Mouse (Mus musculus) kidney, postnatal 36 days (tissue): Measurements from ENCODE around the gene Plekha7.

ENCODE experiments used
- DNase-seq, 2 experiments: peaks; one replicate each; pipeline ENCODE4 v3.0.0; 2021 to 2022; ENCODE audit warnings: mixed read lengths in 2 of 2

Plekha7 gene

GRCm38 (mm10) chr7:116246696-116247376 is 61.3 kb downstream of the Plekha7 start:
- DNase-seq = no peak

GRCm38 (mm10) chr7:116245815-116246695 is 62.1 kb downstream of the Plekha7 start:
- DNase-seq = no peak

GRCm38 (mm10) chr7:116244302-116245165 is 63.6 kb downstream of the Plekha7 start:
- DNase-seq = no peak

- peak; percentile 46 to 70 for DNase-seq
Measured at GRCm38 (mm10) chr7:116242810-116243209, 65.4 kb downstream of the Plekha7 start.

- no peak for DNase-seq
Measured at GRCm38 (mm10) chr7:116241601-116242000, 66.6 kb downstream of the Plekha7 start.

- peak; percentile 60 for DNase-seq
Measured at GRCm38 (mm10) chr7:116240791-116241474, 67.2 kb downstream of the Plekha7 start.

- DNase-seq = no peak
Measured at GRCm38 (mm10) chr7:116240353-116240752, 67.8 kb downstream of the Plekha7 start.

GRCm38 (mm10) chr7:116238320-116238719 is 69.9 kb downstream of the Plekha7 start:
- no peak for DNase-seq

GRCm38 (mm10) chr7:116237157-116237981 is 70.8 kb downstream of the Plekha7 start:
- peak; percentile 90 for DNase-seq

- no peak for DNase-seq
Measured at GRCm38 (mm10) chr7:116236608-116237007, 71.6 kb downstream of the Plekha7 start.

GRCm38 (mm10) chr7:116234287-116234806 is 73.8 kb downstream of the Plekha7 start:
- no peak for DNase-seq

- DNase-seq = no peak
Measured at GRCm38 (mm10) chr7:116230811-116231609, 77.2 kb downstream of the Plekha7 start.

- peak in 1 of 2 experiments; percentile 55 for DNase-seq
Measured at GRCm38 (mm10) chr7:116226877-116227282, 81.3 kb downstream of the Plekha7 start.

GRCm38 (mm10) chr7:116226316-116226715 is 81.9 kb downstream of the Plekha7 start:
- DNase-seq = no peak

- peak in 1 of 2 experiments; percentile 58 for DNase-seq
Measured at GRCm38 (mm10) chr7:116224543-116224942, 83.6 kb downstream of the Plekha7 start.

- no peak for DNase-seq
Measured at GRCm38 (mm10) chr7:116223010-116223783, 85.0 kb downstream of the Plekha7 start.

GRCm38 (mm10) chr7:116222288-116223009 is 85.7 kb downstream of the Plekha7 start:
- DNase-seq = peak in 1 of 2 experiments; percentile 43

- DNase-seq = no peak
Measured at GRCm38 (mm10) chr7:116221883-116222282, 86.3 kb downstream of the Plekha7 start.
